Mouse (Mus musculus) CD4-positive helper T cell, adult 2 months (primary cell): ENCODE data around the gene Cttnbp2.

Experiments used
- DNase-seq: peaks from one replicate; pipeline ENCODE4 v3.0.0-alpha.2; 2012; ENCODE audit warnings: low read depth, missing footprints, low spot score

Cttnbp2 gene

DNA sequence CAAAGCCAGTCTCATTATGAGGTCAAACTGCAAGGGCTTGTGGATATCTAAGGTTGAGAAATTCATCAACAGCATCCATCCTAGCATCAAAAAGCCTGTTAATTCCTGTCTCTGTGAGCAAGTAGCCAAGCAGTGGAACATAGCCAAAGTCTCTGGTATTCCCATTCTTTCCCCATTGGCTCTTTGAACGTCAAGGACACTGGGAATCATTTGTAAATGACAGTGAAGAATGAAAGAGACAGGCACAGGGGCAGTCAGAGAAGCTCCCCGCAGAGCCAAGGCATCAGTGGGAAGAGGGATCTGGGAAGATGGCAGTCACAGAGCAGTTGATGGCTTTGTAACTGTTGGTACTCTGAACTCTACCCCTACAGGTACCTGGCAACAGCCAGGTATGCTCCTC, 46.9 kb downstream of the Cttnbp2 start:
- no peak for DNase-seq

DNA sequence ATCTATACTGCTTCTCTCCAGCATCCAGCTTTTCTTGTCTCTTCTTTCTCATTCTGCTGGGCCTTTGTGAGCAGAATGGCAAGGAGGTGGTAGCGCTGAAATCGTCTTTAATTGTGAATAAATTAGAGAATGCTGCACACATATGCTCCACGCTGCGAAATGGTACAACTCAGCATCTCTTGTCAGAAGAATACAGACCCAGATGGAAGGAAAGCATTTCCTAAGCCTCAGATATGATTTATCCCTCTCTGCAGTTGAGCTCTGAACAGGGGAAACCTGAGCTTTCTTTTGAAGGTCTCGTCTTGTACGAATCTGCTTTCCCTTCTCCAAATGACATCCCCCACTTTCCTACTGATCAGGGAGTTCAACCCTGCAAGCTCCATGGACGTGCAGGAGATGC, 48.4 kb downstream of the Cttnbp2 start:
- peak; percentile 2 for DNase-seq

DNA sequence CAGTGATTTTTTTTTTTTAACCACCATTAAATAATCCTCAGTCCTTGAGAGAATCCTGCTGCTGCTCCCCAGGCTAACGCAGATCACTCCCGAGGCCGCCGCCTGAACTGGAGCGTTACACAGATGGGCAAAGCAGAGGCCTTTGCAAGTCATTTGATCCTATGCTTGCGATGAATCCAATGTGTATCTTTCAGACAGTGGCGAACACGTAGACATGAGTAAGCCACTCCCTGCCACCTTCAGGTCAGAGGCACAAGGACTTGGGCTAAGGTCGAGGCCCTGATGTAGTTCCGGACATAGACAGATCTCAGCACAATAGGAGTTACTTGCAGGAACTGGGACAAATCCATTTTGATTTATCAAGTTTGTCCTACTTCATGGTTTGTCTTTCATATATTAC, 49.0 kb downstream of the Cttnbp2 start:
- DNase-seq = no peak

DNA sequence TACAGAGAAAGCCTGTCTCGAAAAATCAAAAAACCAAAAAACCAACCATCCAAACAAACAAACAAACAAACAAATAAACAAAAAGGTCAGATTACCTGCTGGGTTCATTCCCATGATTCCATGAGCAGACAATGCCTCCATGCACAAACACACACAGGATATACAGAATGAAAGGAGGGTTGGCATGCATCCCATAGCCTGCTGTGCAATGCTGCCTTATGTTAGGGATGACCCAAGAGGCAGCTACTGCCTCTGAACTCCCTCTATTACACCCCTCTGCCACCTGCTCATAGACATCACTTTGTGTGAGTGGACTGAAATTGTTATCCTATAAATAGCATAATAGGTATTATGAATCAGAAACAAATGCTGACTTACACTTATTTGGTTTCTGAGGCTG, 55.0 kb downstream of the Cttnbp2 start:
- DNase-seq = no peak

DNA sequence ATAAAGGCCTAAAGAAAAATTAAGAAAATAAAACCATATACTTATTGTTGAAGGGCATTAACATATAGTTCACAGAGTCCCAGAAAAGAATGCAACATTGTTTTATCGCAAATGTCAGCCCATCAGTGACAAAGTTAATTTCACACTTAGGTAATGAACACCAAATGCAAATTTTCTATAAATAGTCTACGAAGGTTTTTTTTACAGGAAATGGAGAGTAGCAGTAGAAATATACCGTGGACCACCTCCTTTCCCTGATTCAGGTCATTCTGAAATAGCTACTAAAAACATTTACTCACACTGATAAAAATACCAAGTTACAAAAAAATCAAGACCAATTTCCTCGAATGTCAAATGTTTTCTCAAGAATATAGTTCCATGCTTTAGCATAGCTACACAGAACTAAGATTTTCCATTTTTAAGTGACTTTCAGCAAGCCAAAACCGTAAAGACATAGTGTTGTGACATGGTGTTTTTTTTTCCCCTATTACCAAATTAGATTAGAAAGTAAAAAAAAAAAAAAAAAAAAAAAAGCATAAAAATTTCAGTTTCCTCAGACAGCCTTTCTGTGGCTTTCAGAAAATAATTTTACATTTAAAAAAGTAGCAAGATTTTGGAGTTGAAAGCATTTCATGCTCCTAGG, 64.0 kb downstream of the Cttnbp2 start:
- no peak for DNase-seq

GRCm38 (mm10) chr6:18448078-18448477, 66.6 kb downstream of the Cttnbp2 start:
- no peak for DNase-seq

DNA sequence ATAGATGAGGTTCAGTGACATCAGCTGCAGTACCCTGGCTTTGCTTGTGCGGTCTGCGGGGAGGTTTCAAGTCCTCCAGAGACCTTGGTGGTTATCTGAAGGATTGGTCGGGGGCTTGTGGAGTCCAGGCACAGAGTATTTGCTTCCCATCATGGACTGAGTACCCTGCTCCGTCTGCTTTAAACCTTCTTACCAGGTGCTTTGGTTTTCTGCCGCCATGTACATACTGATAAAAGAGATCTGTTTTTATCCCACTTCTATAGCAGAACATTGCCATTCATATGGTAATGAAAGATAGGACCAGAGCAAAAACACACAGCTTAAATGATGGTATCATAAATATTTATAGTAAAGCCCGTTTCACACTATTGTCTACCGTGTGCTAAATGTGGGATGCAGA, 67.7 kb downstream of the Cttnbp2 start:
- DNase-seq = no peak

DNA sequence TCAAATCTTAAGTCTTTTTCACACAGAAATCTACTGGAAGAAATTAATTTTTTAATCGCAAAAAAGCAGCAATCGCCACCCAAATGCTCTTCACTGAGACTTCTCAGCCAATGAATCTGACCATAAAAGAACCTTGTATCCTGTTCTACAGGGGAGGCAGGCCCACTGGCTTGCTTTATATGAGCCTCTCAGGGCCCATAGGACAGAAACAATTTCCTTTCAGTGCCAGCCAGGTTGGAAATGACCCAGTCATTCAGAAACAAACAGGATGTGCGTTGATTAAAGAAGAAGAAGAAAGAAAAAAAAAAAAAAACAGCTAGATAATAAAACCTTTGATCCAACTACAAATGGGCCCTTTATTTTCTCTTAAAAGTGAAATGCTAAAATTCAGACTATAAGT, 68.3 kb downstream of the Cttnbp2 start:
- no peak for DNase-seq

DNA sequence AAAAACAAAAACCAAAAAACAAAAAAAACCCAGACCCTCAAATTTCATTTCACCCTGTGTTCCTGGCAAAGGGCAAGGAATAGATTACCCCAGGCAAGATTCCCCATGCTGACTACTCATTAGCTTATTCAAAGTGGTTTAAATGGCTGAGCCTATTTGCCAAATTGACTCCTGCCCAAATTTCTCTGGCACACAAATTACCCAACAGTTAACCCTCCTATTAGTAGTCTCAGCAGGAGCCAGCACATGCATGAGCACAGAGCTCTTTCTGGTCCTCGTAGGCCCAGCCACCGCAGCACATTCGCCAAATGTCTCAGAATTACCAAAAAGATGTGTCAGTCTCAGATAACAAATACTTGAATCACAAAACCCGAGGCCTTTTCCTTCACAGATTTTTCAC, 68.9 kb downstream of the Cttnbp2 start:
- no peak for DNase-seq

- no peak for DNase-seq
Measured at GRCm38 (mm10) chr6:18442303-18442702, 72.3 kb downstream of the Cttnbp2 start.

DNA sequence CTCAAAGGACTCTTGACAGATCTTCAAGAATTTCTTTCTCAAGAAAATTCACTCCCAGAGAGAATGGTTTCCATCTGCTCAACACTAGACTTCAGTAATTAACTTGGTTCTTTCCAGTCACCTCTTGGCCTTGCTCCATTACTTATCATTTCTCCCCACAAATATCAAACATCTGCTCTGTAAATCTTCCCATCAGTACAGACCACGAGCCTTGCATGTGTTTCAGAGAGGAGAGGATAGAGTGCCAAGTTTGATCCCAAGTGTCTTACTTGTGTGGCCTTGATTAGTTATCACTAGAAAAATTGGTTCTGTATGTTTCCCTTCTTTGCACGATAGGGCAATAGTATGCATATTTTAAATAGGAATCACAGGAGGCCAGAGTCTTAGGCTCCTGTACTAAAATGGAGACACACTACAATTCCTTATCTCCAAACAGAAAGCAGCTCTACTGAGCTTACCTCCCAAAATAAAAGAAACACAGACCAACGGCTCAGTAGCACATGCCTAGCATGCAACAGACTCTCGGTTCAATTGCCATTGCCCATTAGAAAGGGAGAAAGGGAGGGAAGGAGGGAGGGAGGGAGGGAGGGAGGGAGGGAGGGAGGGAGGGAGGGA, 73.6 kb downstream of the Cttnbp2 start:
- DNase-seq = no peak

- no peak for DNase-seq
Measured at GRCm38 (mm10) chr6:18436127-18436812, 78.4 kb downstream of the Cttnbp2 start.

DNA sequence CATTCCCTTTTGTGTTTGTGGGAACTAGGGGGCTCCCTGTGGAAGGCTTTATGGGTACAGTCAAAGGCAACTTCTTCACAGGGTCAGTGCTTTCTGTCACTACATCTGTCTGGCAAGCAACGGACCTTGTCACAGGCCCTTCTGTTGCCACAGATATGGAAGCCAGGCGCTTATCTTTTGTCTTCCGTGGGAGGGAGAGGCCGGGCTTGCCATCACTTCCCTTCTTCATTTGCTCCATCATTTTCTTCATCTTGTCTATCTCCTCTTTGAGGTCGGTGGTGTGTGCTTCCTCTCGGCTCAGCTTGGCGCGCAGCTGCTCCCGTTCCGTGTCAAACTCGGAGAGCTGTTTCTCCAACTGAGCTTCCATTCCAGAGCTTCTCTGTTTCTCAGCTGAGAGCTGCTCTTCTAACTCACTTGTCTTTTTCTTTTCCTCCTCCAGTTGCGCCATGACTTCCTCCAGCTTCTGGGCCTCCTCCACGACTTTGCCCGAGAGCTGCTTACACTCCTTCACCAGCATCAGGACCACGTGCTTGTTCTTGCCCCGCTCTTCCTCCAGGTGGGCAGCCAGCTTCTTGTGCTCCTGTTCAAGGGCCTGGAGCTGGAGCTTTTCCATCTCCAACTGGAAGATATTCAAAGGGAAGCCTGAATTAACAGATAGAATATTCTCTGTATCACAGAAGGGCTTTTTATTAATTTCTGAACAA, 79.7 kb downstream of the Cttnbp2 start:
- no peak for DNase-seq

- DNase-seq = no peak
Measured at GRCm38 (mm10) chr6:18434355-18434754, 80.3 kb downstream of the Cttnbp2 start.

DNA sequence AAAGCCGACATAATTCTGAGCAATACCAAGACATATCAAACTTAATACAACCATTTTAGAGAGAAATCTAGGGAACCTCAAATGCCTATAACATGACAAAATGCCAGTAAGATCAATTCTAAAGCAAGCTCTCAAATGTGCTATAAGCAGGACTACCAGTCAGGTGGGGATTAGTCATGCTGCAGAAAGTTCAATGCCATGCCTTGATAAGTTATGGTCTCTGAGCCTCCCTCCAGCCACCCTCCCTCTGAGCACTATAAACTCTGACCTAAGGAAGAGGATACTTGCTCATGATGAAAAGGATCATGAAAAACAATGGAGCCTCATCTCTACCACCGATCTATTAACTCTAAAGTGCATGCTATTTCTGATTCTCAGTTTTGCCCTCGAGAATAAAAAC, 82.3 kb downstream of the Cttnbp2 start:
- no peak for DNase-seq

DNA sequence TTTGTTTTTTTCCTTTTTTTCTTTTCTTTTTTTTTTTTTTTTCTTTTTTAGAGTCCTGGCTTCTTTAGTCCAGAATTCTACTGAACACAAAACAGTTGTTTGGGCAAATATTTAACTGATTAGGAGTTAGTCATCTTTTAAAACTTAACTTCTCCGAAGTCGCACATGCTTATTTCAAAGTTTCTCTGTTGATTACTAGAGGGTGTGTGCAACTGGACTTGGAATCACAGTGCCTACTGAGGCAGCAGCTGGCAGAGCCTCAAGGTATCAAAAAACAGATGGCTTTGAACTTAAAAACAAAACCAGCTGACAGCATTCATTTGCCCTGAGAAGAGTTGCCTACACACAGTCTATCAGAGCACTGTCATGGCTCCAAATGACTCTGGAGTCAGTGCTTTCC, 82.8 kb downstream of the Cttnbp2 start:
- DNase-seq = no peak

DNA sequence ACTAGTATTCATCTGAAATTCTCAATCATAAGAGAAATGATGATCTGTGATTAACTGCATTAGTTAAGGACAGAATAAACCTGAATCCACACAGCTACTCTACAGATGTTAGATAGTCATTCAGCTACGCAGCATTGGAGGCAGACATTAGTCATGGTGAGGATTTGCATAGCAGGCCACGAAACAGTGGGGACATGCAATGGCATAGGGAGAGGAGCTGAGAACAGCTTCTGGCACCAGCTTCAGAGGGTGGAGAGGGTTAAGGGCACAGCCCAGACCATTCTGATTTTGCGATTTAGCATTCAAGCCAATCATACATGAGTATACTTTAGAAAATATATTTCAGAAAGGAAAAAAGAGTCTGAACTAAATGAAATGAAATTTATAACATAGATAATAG, 84.6 kb downstream of the Cttnbp2 start:
- no peak for DNase-seq

DNA sequence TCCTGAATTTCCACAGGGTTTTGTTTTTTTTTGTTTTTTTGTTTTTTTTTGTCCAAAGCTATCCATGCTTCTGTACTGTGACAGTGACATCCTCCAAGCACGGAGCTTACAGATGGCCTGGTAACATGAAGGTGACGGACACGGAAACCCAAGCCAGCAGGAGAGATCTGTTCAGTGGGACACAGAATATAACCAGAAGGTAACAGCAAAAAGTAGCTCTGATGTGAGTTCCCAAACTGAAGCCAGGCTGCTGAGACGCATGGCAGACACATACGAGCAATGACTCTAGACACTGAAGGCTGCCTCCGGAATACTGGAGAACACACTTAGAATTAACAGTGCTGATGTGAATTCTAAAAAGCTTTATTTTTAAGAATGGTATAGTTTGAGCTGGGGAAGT, 89.8 kb downstream of the Cttnbp2 start:
- DNase-seq = no peak

DNA sequence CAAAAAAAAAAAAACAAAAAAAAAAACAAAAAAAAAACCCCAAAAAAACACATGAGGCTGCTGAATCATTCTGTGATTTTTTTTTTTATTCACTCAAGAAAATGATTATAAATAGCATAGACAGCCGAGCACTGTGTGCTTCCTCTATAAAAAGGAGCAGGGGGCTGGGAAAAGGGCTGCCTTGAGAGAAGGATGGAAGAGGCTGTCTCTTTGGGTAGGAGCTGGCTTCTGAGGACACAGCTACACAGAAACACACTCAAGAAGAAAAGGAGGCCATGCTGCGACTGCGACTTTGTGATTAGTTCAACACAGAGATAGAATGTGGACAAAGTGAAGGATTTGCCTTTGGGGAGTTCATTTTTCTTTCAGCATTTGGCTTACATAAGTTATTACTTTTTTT, 90.3 kb downstream of the Cttnbp2 start:
- DNase-seq = no peak

DNA sequence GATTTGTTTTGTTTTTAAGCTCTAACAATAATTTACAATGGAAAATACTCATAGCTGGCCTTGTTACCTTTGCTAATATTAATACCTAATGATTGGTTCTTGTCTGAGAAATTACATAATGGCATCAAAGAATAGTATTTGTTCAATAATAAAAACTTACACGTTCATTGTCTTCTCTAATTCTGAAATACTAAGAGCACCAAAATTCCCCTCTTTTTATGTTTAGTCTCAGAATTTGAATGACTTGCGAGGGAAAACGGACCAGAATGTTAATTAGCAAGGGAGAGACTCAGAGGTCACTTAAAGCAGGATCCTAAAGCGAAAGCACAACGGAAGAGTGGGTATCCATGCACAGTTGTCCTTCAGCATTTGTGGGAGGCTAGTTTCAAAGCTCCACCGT, 91.5 kb downstream of the Cttnbp2 start:
- DNase-seq = no peak

GRCm38 (mm10) chr6:18421561-18421960, 93.1 kb downstream of the Cttnbp2 start:
- DNase-seq = no peak

GRCm38 (mm10) chr6:18420660-18421059, 94.0 kb downstream of the Cttnbp2 start:
- no peak for DNase-seq
